Mouse (Mus musculus) left cerebral cortex, adult 9 months (tissue): ENCODE results near the gene Pus1.
"Not testable (repeated sequence)": the region's sequence is repeated elsewhere in the genome, so short reads cannot be mapped to it uniquely, and the experiment has no call there.

Source experiments
- DNase-seq, 2 experiments: peaks; one replicate each; pipeline ENCODE4 v3.0.0; 2022; ENCODE audit warnings: low spot score in 2 of 2

Gene Pus1

GRCm38 (mm10) chr5:110781529-110782238 is 1.2 kb upstream of the Pus1 start:
- DNase-seq, result no peak

GRCm38 (mm10) chr5:110780761-110781528 is 486 bp upstream of the Pus1 start:
- no peak for DNase-seq

GRCm38 (mm10) chr5:110779276-110779997 is 1.0 kb downstream of the Pus1 start:
- no peak for DNase-seq

DNA sequence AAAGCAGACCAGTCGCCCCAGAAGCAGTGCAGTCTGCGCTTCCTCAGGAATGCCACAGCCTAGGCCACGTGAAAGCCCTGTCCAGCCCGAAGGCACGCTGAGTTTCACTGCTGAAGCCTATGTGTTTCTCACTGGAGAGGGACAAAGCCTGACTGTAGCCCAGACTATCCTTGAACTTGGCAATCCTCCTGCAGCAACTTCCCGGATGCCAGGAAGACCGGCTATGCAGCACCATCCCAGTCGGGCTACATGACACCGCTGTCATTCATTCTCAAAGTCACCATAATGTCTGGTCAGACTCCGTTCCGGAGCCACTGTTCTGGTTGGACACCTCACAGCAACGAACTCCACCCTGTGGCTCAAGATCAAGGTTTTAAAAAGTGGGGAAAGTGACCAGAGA is 2.2 kb downstream of the Pus1 start:
- no peak for DNase-seq

DNA sequence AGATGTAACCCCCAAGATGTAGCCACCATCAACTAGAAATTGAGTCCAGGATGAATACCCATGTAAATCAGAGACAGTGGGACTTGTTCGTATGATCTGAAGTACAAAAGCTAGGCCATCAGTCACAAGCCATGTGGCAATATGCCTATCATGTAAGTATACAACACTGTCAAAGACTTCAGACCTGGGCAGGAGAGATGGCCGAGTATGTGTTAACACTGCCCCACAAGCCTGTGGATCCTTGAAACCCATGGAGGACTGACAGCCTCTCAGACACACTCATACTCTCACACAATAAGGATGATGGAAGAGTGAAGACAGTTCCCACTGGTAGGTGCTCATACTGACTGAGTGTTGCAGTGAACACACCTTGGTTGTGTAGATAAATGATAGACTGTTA is 4.3 kb downstream of the Pus1 start:
- no peak for DNase-seq

DNA sequence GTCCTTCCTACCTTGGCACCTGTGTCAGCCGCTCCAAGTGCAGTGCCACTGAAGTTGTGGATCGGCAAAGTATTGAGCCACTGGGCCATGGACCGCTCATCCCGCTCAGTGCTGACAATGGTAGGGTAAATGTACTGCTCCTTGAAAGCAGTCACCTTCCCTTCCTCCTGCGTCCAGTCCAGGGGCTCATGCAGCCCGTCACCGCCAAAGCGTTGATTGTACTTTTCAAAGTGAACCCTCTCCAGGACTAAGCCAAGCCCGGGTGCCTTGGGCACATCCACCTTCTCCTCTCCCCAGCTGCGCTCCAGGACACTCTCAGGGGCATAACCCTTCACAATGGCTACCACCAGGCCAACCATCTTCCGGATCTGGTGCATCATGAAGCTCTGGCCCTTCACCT is 5.9 kb downstream of the Pus1 start:
- no peak for DNase-seq

DNA sequence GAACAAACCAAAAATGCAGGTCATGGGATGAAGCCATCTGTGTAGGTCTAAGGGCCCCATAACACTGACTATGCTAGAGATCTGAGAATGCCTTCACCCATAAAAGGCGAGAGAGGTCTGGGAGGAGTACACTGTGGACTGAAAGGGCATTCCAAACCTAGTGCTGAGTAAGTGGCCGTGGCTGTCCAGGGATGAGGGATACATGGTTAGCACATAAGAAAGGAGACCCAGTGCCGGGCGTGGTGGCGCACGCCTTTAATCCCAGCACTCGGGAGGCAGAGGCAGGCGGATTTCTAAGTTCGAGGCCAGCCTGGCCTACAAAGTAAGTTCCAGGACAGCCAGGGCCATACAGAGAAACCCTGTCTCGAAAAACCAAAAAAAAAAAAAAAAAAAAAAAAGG is 7.5 kb downstream of the Pus1 start:
- not testable (repeated sequence) for DNase-seq

DNA sequence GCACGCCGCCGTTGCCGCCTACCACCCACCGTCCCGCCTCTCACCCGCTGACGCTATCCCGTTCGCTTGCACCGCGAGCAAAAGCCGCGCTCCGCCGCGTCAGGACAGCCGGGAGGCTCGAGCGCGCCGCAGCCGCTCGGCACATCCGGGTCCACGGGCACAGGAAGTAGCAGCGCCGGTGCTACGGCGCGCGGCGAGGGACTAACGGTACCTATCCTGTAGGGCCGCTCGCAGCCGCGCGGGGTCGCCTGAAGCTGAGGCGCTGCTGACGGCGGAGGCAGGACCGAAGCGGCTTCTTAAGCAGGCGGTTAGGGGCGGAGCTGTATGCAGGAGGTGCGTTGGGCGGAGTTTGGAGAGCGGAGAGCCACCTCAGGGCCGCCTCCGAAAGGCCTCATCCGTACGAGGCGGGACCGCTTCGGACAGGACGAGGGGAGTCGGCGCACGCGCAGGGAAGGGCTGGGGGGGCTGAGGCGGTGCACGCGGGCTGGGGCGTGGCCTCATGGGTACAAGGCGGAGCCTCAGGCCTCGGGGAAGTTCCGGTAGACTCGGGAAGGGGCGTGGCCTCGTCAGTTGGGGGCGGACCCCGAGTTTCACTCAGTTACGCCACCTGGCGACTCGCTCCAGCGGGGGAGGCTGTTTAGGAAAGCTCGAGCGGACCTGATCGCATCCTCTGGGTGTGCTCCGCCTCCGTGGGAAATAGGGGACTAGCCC is 9.9 kb downstream of the Pus1 start, which contains the start of gene Ep400:
Gene Ep400 (minus strand): TSS at position 270 of the 711 bp plus-strand sequence.
- peak; percentile 99 for DNase-seq

- DNase-seq, result peak in 1 of 2 experiments; percentile 40
These were observed 10.4 kb downstream of the Pus1 start for GRCm38 (mm10) chr5:110770031-110770445.

DNA sequence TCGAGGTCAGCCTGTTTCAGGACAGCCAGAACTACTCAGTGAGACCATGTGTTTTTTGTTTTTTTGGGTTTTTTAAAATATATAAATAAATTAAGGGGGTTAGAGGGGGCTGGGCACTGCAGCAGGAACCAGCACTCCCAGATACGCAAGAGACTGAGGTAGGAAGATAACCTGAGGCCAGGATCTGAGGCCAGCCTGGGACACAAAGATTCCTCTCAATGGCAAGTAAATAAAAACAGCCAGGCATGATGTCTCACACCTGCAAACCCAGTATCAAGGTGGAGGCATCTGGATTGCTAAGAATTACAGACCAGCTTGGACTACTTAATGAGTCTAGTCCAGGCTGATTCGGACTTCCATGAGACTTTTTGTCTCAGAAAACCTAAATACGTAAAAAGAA is 11.2 kb downstream of the Pus1 start:
- DNase-seq, result no peak

- DNase-seq, result no peak
These were observed 16.6 kb downstream of the Pus1 start for GRCm38 (mm10) chr5:110763890-110764289.

GRCm38 (mm10) chr5:110745021-110745420 is 35.4 kb downstream of the Pus1 start:
- no peak for DNase-seq

- DNase-seq, result no peak
These were observed 40.8 kb downstream of the Pus1 start for GRCm38 (mm10) chr5:110739496-110740275.

DNA sequence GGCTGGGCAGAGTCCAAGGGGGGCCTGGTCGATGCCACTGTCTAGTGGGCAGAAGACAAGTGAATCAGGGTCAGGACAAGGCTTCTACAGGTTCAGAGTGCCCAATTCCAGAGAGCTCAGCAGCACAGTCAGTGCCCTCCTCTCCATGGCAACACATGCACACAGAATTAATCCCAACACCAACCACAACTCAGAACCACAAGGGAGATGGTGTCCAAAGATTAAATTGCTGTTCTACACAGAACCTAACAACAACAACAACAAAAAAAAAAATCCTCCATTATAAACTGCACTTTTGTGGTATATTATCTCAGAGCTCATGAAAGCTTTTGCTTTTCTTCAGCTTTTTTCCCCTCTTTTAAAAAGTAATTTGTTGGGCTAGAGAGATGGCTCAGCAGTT is 44.9 kb downstream of the Pus1 start:
- no peak for DNase-seq

- no peak for DNase-seq
These were observed 47.1 kb downstream of the Pus1 start for GRCm38 (mm10) chr5:110733231-110733823.

DNA sequence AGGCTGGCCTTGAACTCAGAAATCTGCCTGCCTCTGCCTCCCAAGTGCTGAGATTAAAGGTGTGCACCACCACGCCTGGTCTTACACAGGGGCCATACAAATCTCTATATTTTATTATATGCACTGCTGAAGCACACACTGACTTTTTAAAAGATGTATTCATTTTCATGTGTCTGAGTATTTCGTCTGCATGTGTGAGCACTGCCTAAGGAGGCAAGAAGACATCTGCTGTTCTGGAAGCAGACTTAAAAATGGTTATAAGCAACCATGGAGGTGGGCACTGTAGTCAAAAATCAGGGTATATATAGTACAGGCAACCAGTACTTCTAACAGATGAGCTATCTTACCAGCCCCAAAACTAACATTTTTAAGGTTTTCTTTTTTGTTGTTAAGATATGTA is 49.2 kb downstream of the Pus1 start:
- DNase-seq, result no peak

- no peak for DNase-seq
These were observed 52.6 kb downstream of the Pus1 start for GRCm38 (mm10) chr5:110727850-110728249.
